Mouse (Mus musculus): ENCODE data around the gene Hdc.

GRCm38 (mm10) chr2:126615355-126615754 is 3.7 kb downstream of the Hdc start:
- TF ChIP-seq CTCF (IDR thresholded peaks at IDR 0.05; ENCODE audit: insufficient read depth, low read length) (no peak), POLR2A (IDR thresholded peaks at IDR 0.05; ENCODE audit: borderline replicate concordance, extremely low read depth, low read depth, low read length) (no peak)
